Comparison of ENCODE assay signal across 31 mouse cellular contexts in genomic region chr8:118444651-118445207, GRCm38 (mm10).
DNase-seq lines count a peak whose midpoint lies in the region; ATAC-seq and TF ChIP-seq lines count a peak whose summit lies in the region.
"Had no signal": no experiment of that assay in that cellular context is flagged by ENCODE, and none has a peak within 500 bp of the region (broad histone marks: within the 10 kb centered on the region; RNA-seq: fewer than 3 reads in every experiment).

No protein-coding gene starts in this region.

- H3K9me3 ChIP-seq in heart, embryonic 11.5 days (replicated peaks; ENCODE audit: control insufficient read depth, low read length): no peaks in the 10 kb centered on the region
- H3K9me3 ChIP-seq in liver, embryonic 12.5 days (replicated peaks): 0 out of 2 replicates have a peak, but pooled peaks cover 5% of the 10 kb centered on the region
- H3K9me3 ChIP-seq: embryonic facial prominence, embryonic 10.5 days; embryonic facial prominence, embryonic 15.5 days; forebrain, embryonic 12.5 days; heart, embryonic 13.5 days; limb, embryonic 12.5 days; midbrain, embryonic 10.5 days; midbrain, embryonic 15.5 days had no signal

- H3K9ac ChIP-seq in heart, embryonic 11.5 days (ENCODE audit: low read depth, low read length): no peak overlapping the region
- H3K9ac ChIP-seq in liver, embryonic 12.5 days: no peak overlapping the region
- H3K9ac ChIP-seq: embryonic facial prominence, embryonic 15.5 days; forebrain, embryonic 12.5 days; forebrain, postnatal 0 days; heart, embryonic 13.5 days; hindbrain, embryonic 14.5 days; limb, embryonic 12.5 days; midbrain, embryonic 15.5 days had no signal

- TF ChIP-seq POLR2A in myocyte (IDR thresholded peaks at IDR 0.05; ENCODE audit: insufficient read length, low read depth): no peak

- H3K27me3 ChIP-seq in heart, embryonic 11.5 days (ENCODE audit: control insufficient read depth, insufficient read depth, low read length): no peaks in the 10 kb centered on the region
- H3K27me3 ChIP-seq in myocyte (ENCODE audit: control insufficient read depth, insufficient read depth, insufficient read length): no peaks in the 10 kb centered on the region
- H3K27me3 ChIP-seq in liver, embryonic 12.5 days (replicated peaks): no peaks in the 10 kb centered on the region
- H3K27me3 ChIP-seq: CH12.LX; embryonic facial prominence, embryonic 15.5 days; forebrain, embryonic 12.5 days; heart, embryonic 13.5 days; limb, embryonic 12.5 days; midbrain, embryonic 15.5 days had no signal

- DNase-seq in heart, adult 18-20 months: peak; percentile 44 to 74
- DNase-seq in 3T3-L1 (ENCODE audit: low read depth, low spot score): peak; percentile 77
- DNase-seq in heart, adult 9 months (ENCODE audit: low spot score in 2 of 2): peak; percentile 57 to 77
- DNase-seq in cerebellum, postnatal 10 days: no peak
- DNase-seq: adrenal gland, adult 2 months; adrenal gland, postnatal 36 days; cerebellum, adult 2 months; cerebellum, postnatal 25 days; forebrain, postnatal 0 days; gastrocnemius, postnatal 25 days; kidney, adult 9 months; kidney, postnatal 10 days; right cerebral cortex, adult 18-20 months; thymus, adult 18-20 months; thymus, postnatal 36 days had no signal

- H3K4me1 ChIP-seq in heart, embryonic 11.5 days (ENCODE audit: control insufficient read depth, insufficient read depth, low read length): 0 out of 2 replicates have a peak, but pooled peaks cover 2% of the 10 kb centered on the region
- H3K4me1 ChIP-seq in liver, embryonic 12.5 days: no peaks in the 10 kb centered on the region
- H3K4me1 ChIP-seq: embryonic facial prominence, embryonic 10.5 days; embryonic facial prominence, embryonic 15.5 days; limb, embryonic 12.5 days had no signal

- no peak overlapping the region for H3ac ChIP-seq in myocyte (ENCODE audit: control insufficient read depth, insufficient read length)

- no peak overlapping the region for H3K4me3 ChIP-seq in heart, embryonic 11.5 days (ENCODE audit: low read depth, low read length)
- no peak overlapping the region for H3K4me3 ChIP-seq in myocyte
- no peak overlapping the region for H3K4me3 ChIP-seq in liver, embryonic 12.5 days
- H3K4me3 ChIP-seq: embryonic facial prominence, embryonic 10.5 days; embryonic facial prominence, embryonic 15.5 days; forebrain, embryonic 12.5 days; heart, embryonic 13.5 days; limb, embryonic 12.5 days; midbrain, embryonic 10.5 days; midbrain, embryonic 15.5 days had no signal

- H3K27ac ChIP-seq in heart, embryonic 11.5 days (ENCODE audit: low read depth, low read length): no peak overlapping the region
- no peak overlapping the region for H3K27ac ChIP-seq in liver, embryonic 12.5 days
- H3K27ac ChIP-seq: embryonic facial prominence, embryonic 10.5 days; embryonic facial prominence, embryonic 15.5 days; forebrain, embryonic 12.5 days; heart, embryonic 13.5 days; hindbrain, embryonic 14.5 days; limb, embryonic 12.5 days; macrophage; midbrain, embryonic 10.5 days; midbrain, embryonic 15.5 days; stomach, postnatal 0 days had no signal

- no peaks in the 10 kb centered on the region for H3K36me3 ChIP-seq in heart, embryonic 11.5 days (ENCODE audit: control insufficient read depth, insufficient read depth, low read length)
- no peaks in the 10 kb centered on the region for H3K36me3 ChIP-seq in myocyte (ENCODE audit: control insufficient read depth, insufficient read depth)
- H3K36me3 ChIP-seq in liver, embryonic 12.5 days: no peaks in the 10 kb centered on the region
- H3K36me3 ChIP-seq: embryonic facial prominence, embryonic 10.5 days; embryonic facial prominence, embryonic 15.5 days; forebrain, embryonic 12.5 days; heart, embryonic 13.5 days; limb, embryonic 12.5 days; midbrain, embryonic 10.5 days; midbrain, embryonic 15.5 days had no signal

- 69% methylated on average over 8 of the region's 8 CpGs for WGBS in heart, embryonic 11.5 days (ENCODE audit: insufficient replicate concordance)
- WGBS in liver, embryonic 12.5 days (ENCODE audit: insufficient replicate concordance): 58% methylated on average over 8 of the region's 8 CpGs

- no peak for ATAC-seq in heart, embryonic 11.5 days (replicated peaks; ENCODE audit: insufficient number of reproducible peaks, low FRiP score, low TSS enrichment)
- no peak for ATAC-seq in liver, embryonic 12.5 days
- ATAC-seq: activated CD4-positive, CD25-positive, alpha-beta regulatory T cell, adult 4 months; forebrain, postnatal 0 days; intestine, postnatal 0 days; midbrain, embryonic 15.5 days had no signal

- H3K4me2 ChIP-seq in heart, embryonic 11.5 days: no peak overlapping the region
- H3K4me2 ChIP-seq in myocyte (ENCODE audit: low read depth): peak overlapping the region; percentile 84
- no peak overlapping the region for H3K4me2 ChIP-seq in liver, embryonic 12.5 days
- H3K4me2 ChIP-seq: embryonic facial prominence, embryonic 15.5 days; forebrain, embryonic 12.5 days; heart, embryonic 13.5 days; hindbrain, embryonic 14.5 days; limb, embryonic 12.5 days; midbrain, embryonic 15.5 days had no signal

- H3K79me2 ChIP-seq in myocyte (ENCODE audit: control insufficient read depth, insufficient read depth): no peaks in the 10 kb centered on the region

TF ChIP-seq in myocyte, 11 proteins besides CTCF, POLR2A, EP300 and RAD21:
- TF ChIP-seq CEBPB (IDR thresholded peaks at IDR 0.05; ENCODE audit: insufficient read depth, poor library complexity, severe bottlenecking) (no peak), MAX (IDR thresholded peaks at IDR 0.05; ENCODE audit: low read depth) (peak; percentile 42), E2F4 (IDR thresholded peaks at IDR 0.05; ENCODE audit: insufficient read depth) (no peak), POLR2AphosphoS2 (IDR thresholded peaks at IDR 0.05; ENCODE audit: insufficient read length, low read depth) (no peak), SRF (IDR thresholded peaks at IDR 0.05; ENCODE audit: control insufficient read depth, insufficient read length, low read depth) (no peak), USF1 (IDR thresholded peaks at IDR 0.05; ENCODE audit: low read depth) (no peak), REST (IDR thresholded peaks at IDR 0.05; ENCODE audit: insufficient read depth, insufficient read length) (no peak), TCF12 (IDR thresholded peaks at IDR 0.05; ENCODE audit: insufficient read depth, poor library complexity, severe bottlenecking) (no peak), MYOD1 (IDR thresholded peaks at IDR 0.05; ENCODE audit: control insufficient read depth in 1 of 3, insufficient read length in 2 of 3, low read depth in 2 of 3) (peak in 2 of 3 experiments; percentile 77 to 85), MYOG (IDR thresholded peaks at IDR 0.05; ENCODE audit: control insufficient read depth in 1 of 3, insufficient read depth in 1 of 3, insufficient read length in 2 of 3, low read depth in 2 of 3) (peak in 1 of 3 experiments; percentile 74), TCF3 (IDR thresholded peaks at IDR 0.05; ENCODE audit: insufficient read length, low read depth) (no peak)

Comparison
In these comparisons a context has a peak if more than half of its experiments do, and no peak if none do; other contexts are left out.
1. DNase-seq: peak in heart, adult 18-20 months (2 of 2), 3T3-L1 (single experiment) and heart, adult 9 months (2 of 2); none in cerebellum, postnatal 10 days (0 of 2).